Mouse (Mus musculus): ENCODE data around the gene Ctxn1.

- no peak for TF ChIP-seq POLR2A (IDR thresholded peaks at IDR 0.05; ENCODE audit: low read depth, low read length)
- TF ChIP-seq CTCF (IDR thresholded peaks at IDR 0.05; ENCODE audit: extremely low read depth, insufficient read length, insufficient replicate concordance, low read depth, low read length) = 0 out of 2 replicates have a peak, but pooled peaks have one; percentile 30
Observed at GRCm38 (mm10) chr8:4267627-4268026, 8.6 kb upstream of the Ctxn1 start.

Data from small intestine, adult 2 months (tissue).